Mouse (Mus musculus): ENCODE results near the gene Ssbp4. TPM values are rescaled to one million over a fixed set of nuclear protein-coding genes. Genes with fewer than 3 reads are reported as not detected.

Gene Ssbp4
- polyA plus RNA-seq, 1 experiment: 193 TPM

GRCm38 (mm10) chr8:70605871-70606779, 2.5 kb downstream of the Ssbp4 start:
- Histone ChIP-seq H3ac (ENCODE audit: control insufficient read depth, insufficient read length, low read depth) (no peak overlapping the region), H3K27me3 (ENCODE audit: control insufficient read depth, insufficient read depth, insufficient read length) (no peaks in the 10 kb centered on the region), H3K79me2 (ENCODE audit: control insufficient read depth, insufficient read depth) (peaks cover 44% of the 10 kb centered on the region), H3K79me3 (ENCODE audit: low read depth) (peaks cover 21% of the 10 kb centered on the region), H3K36me3 (ENCODE audit: control insufficient read depth, insufficient read depth) (peaks cover 10% of the 10 kb centered on the region), H3K4me3 (ENCODE audit: insufficient read depth, poor library complexity, severe bottlenecking) (no peak overlapping the region)
- TF ChIP-seq MYOG (IDR thresholded peaks at IDR 0.05; ENCODE audit: control insufficient read depth, extremely low read depth, insufficient read length) (no peak), MAX (IDR thresholded peaks at IDR 0.05) (no peak), USF1 (IDR thresholded peaks at IDR 0.05; ENCODE audit: low read depth) (no peak), MYOD1 (IDR thresholded peaks at IDR 0.05; ENCODE audit: control insufficient read depth, insufficient read length, low read depth) (no peak), CTCF (IDR thresholded peaks at IDR 0.05; ENCODE audit: control insufficient read depth, insufficient read depth, insufficient read length) (no peak), CEBPB (IDR thresholded peaks at IDR 0.05; ENCODE audit: low read depth) (no peak), FOSL1 (IDR thresholded peaks at IDR 0.05; ENCODE audit: insufficient read depth, low read length, poor library complexity, severe bottlenecking) (no peak)

GRCm38 (mm10) chr8:70604558-70604957, 4.1 kb downstream of the Ssbp4 start:
- Histone ChIP-seq H3ac (ENCODE audit: control insufficient read depth, insufficient read length, low read depth) (no peak overlapping the region), H3K36me3 (ENCODE audit: control insufficient read depth, insufficient read depth) (peaks cover 10% of the 10 kb centered on the region), H3K79me2 (ENCODE audit: control insufficient read depth, insufficient read depth) (peaks cover 44% of the 10 kb centered on the region), H3K27me3 (ENCODE audit: control insufficient read depth, insufficient read depth, insufficient read length) (no peaks in the 10 kb centered on the region), H3K79me3 (ENCODE audit: low read depth) (peaks cover 21% of the 10 kb centered on the region), H3K4me3 (ENCODE audit: insufficient read depth, poor library complexity, severe bottlenecking) (no peak overlapping the region)
- no peak for TF ChIP-seq USF1 (IDR thresholded peaks at IDR 0.05; ENCODE audit: low read depth)
- no peak for TF ChIP-seq MYOG (IDR thresholded peaks at IDR 0.05; ENCODE audit: control insufficient read depth, extremely low read depth, insufficient read length)
- no peak for TF ChIP-seq MAX (IDR thresholded peaks at IDR 0.05)
- TF ChIP-seq CEBPB (IDR thresholded peaks at IDR 0.05; ENCODE audit: low read depth): no peak
- TF ChIP-seq FOSL1 (IDR thresholded peaks at IDR 0.05; ENCODE audit: insufficient read depth, low read length, poor library complexity, severe bottlenecking): no peak
- no peak for TF ChIP-seq MYOD1 (IDR thresholded peaks at IDR 0.05; ENCODE audit: control insufficient read depth, insufficient read length, low read depth)
- no peak for TF ChIP-seq CTCF (IDR thresholded peaks at IDR 0.05; ENCODE audit: control insufficient read depth, insufficient read depth, insufficient read length)

GRCm38 (mm10) chr8:70602139-70602811, 6.4 kb downstream of the Ssbp4 start:
- H3ac ChIP-seq (ENCODE audit: control insufficient read depth, insufficient read length, low read depth): no peak overlapping the region
- H3K4me3 ChIP-seq (ENCODE audit: insufficient read depth, poor library complexity, severe bottlenecking): no peak overlapping the region
- peaks cover 35% of the 10 kb centered on the region for H3K79me2 ChIP-seq (ENCODE audit: control insufficient read depth, insufficient read depth)
- TF ChIP-seq CTCF (IDR thresholded peaks at IDR 0.05; ENCODE audit: control insufficient read depth, insufficient read depth, insufficient read length) (no peak), MAX (IDR thresholded peaks at IDR 0.05) (no peak), MYOG (IDR thresholded peaks at IDR 0.05; ENCODE audit: control insufficient read depth, extremely low read depth, insufficient read length) (no peak), FOSL1 (IDR thresholded peaks at IDR 0.05; ENCODE audit: insufficient read depth, low read length, poor library complexity, severe bottlenecking) (no peak), MYOD1 (IDR thresholded peaks at IDR 0.05; ENCODE audit: control insufficient read depth, insufficient read length, low read depth) (no peak), USF1 (IDR thresholded peaks at IDR 0.05; ENCODE audit: low read depth) (no peak), CEBPB (IDR thresholded peaks at IDR 0.05; ENCODE audit: low read depth) (no peak)
- H3K79me3 ChIP-seq (ENCODE audit: low read depth): peaks cover 15% of the 10 kb centered on the region
- H3K27me3 ChIP-seq (ENCODE audit: control insufficient read depth, insufficient read depth, insufficient read length): no peaks in the 10 kb centered on the region
- peaks cover 24% of the 10 kb centered on the region for H3K36me3 ChIP-seq (ENCODE audit: control insufficient read depth, insufficient read depth)

GRCm38 (mm10) chr8:70601271-70601649, 7.4 kb downstream of the Ssbp4 start:
- no peaks in the 10 kb centered on the region for H3K27me3 ChIP-seq (ENCODE audit: control insufficient read depth, insufficient read depth, insufficient read length)
- no peak overlapping the region for H3ac ChIP-seq (ENCODE audit: control insufficient read depth, insufficient read length, low read depth)
- peaks cover 34% of the 10 kb centered on the region for H3K36me3 ChIP-seq (ENCODE audit: control insufficient read depth, insufficient read depth)
- peaks cover 24% of the 10 kb centered on the region for H3K79me2 ChIP-seq (ENCODE audit: control insufficient read depth, insufficient read depth)
- peaks cover 8% of the 10 kb centered on the region for H3K79me3 ChIP-seq (ENCODE audit: low read depth)
- TF ChIP-seq FOSL1 (IDR thresholded peaks at IDR 0.05; ENCODE audit: insufficient read depth, low read length, poor library complexity, severe bottlenecking) (no peak), MAX (IDR thresholded peaks at IDR 0.05) (no peak), CEBPB (IDR thresholded peaks at IDR 0.05; ENCODE audit: low read depth) (no peak), MYOG (IDR thresholded peaks at IDR 0.05; ENCODE audit: control insufficient read depth, extremely low read depth, insufficient read length) (no peak), USF1 (IDR thresholded peaks at IDR 0.05; ENCODE audit: low read depth) (no peak), MYOD1 (IDR thresholded peaks at IDR 0.05; ENCODE audit: control insufficient read depth, insufficient read length, low read depth) (no peak), CTCF (IDR thresholded peaks at IDR 0.05; ENCODE audit: control insufficient read depth, insufficient read depth, insufficient read length) (no peak)
- no peak overlapping the region for H3K4me3 ChIP-seq (ENCODE audit: insufficient read depth, poor library complexity, severe bottlenecking)

- peaks cover 39% of the 10 kb centered on the region for H3K36me3 ChIP-seq (ENCODE audit: control insufficient read depth, insufficient read depth)
These were observed 8.0 kb downstream of the Ssbp4 start for GRCm38 (mm10) chr8:70600473-70601270.

More at GRCm38 (mm10) chr8:70600473-70601270, 8.0 kb downstream of the Ssbp4 start:
- Histone ChIP-seq H3K27me3 (ENCODE audit: control insufficient read depth, insufficient read depth, insufficient read length) (no peaks in the 10 kb centered on the region), H3K79me3 (ENCODE audit: low read depth) (peaks cover 5% of the 10 kb centered on the region), H3K79me2 (ENCODE audit: control insufficient read depth, insufficient read depth) (peaks cover 19% of the 10 kb centered on the region), H3ac (ENCODE audit: control insufficient read depth, insufficient read length, low read depth) (no peak overlapping the region), H3K4me3 (ENCODE audit: insufficient read depth, poor library complexity, severe bottlenecking) (no peak overlapping the region)
- TF ChIP-seq FOSL1 (IDR thresholded peaks at IDR 0.05; ENCODE audit: insufficient read depth, low read length, poor library complexity, severe bottlenecking) (no peak), USF1 (IDR thresholded peaks at IDR 0.05; ENCODE audit: low read depth) (no peak), MAX (IDR thresholded peaks at IDR 0.05) (no peak), CEBPB (IDR thresholded peaks at IDR 0.05; ENCODE audit: low read depth) (no peak), CTCF (IDR thresholded peaks at IDR 0.05; ENCODE audit: control insufficient read depth, insufficient read depth, insufficient read length) (no peak), MYOG (IDR thresholded peaks at IDR 0.05; ENCODE audit: control insufficient read depth, extremely low read depth, insufficient read length) (no peak)

All from C2C12 (cell line).